Mouse (Mus musculus) bone marrow, adult 2 months (tissue): ENCODE results near the gene Mns1. TPM values are rescaled to one million over a fixed set of nuclear protein-coding genes. Genes with fewer than 3 reads are reported as not detected.
A peak's percentile ranks its signal among the peaks of the same experiment; 100 is the strongest.

Experiments
- H3K27ac ChIP-seq: fragments of 200-500 bp; 2 replicates; pipeline ENCODE4 v1.5.1; 2012; ENCODE audit warnings: low read depth, mild to moderate bottlenecking, control low read depth, inconsistent platforms, low read length; ENCODE audit not compliant: control insufficient read depth, poor library complexity, insufficient read depth
- H3K4me1 ChIP-seq: fragments of 200-500 bp; 2 replicates; pipeline ENCODE4 v1.6.1; 2011; ENCODE audit warnings: low read length; ENCODE audit not compliant: control insufficient read depth, insufficient read depth
- H3K4me3 ChIP-seq: fragments of 200-500 bp; replicated peaks from 2 replicates; pipeline ENCODE3; 2011; ENCODE audit warnings: mild to moderate bottlenecking, low read depth, low read length, control low read depth; ENCODE audit not compliant: control insufficient read depth
- CTCF ChIP-seq: fragments of 200-500 bp; IDR thresholded peaks from 2 replicates; pipeline ENCODE4 v1.5.1; 2011; ENCODE audit warnings: low read length, control low read depth; ENCODE audit not compliant: control insufficient read depth, insufficient read depth
- POLR2A ChIP-seq: fragments of 200-500 bp; IDR thresholded peaks from 2 replicates; pipeline ENCODE4 v1.6.1; 2011; ENCODE audit warnings: low read depth, mild to moderate bottlenecking, control low read depth, low read length, borderline replicate concordance; ENCODE audit not compliant: control insufficient read depth
- WGBS: fragments of 180-500 bp; shearing (Covaris S2); methylation state at CpG from one replicate; pipeline ENCODE4 v1.1.7; 2018; 5-methylcytosine and 5-hydroxymethylcytosine counted together
- polyA plus RNA-seq: library from polyadenylated mRNA; stranded (reverse); fragments of >200 nt; gene quantifications from 2 replicates; pipeline ENCODE4 v1.2.4, GENCODE M21; 2011; ENCODE audit warnings: low replicate concordance; ENCODE audit not compliant: missing spikeins, insufficient read depth, insufficient read length

Mns1 gene
- polyA plus RNA-seq, 1 experiment = 66.3 TPM

DNA sequence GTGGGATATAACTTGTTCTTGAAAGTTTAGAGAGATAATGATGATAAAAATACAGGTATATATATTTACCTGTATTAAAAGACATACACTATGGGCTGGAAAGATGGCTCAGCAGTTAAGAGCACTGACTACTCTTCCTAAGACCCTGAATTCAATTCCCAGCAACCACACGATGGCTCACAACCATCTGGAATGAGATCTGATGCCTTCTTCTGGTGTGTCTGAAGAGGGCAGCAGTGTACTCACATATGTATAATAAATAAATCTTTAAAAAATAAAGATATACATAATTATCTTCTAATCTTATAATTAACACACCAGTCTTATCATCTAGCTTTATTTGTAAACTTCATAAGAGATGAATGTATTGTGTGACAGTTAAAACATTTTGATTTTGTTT lies 18.6 kb downstream of the Mns1 start:
- TF ChIP-seq POLR2A (no peak), CTCF (no peak)
- 40% methylated on average over 1 of the region's 1 CpGs for WGBS
- no peak overlapping the region for H3K27ac ChIP-seq
- peaks cover 2% of the 10 kb centered on the region for H3K4me1 ChIP-seq
- no peak overlapping the region for H3K4me3 ChIP-seq

DNA sequence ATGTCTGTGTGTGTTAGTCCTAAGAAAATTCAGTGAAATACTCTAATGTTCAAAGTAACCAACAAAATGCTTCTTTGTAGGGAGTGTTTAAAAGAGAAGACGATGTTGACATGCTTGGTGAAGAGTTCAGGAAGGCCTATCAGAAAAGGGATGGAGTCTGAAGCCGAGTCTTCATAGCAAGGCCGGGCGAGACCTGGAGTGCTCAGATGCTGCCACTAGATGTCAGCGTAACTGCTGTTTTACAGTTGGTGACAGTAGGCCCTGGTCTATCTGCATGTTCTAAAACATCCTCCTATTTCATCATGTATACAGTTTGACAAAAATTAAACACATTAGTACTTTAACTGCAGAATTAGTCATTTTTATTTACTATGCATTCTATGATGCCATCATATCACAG lies 20.4 kb downstream of the Mns1 start:
- TF ChIP-seq CTCF = peak; percentile 89
- no peak for TF ChIP-seq POLR2A
- H3K4me3 ChIP-seq = no peak overlapping the region
- peaks cover 2% of the 10 kb centered on the region for H3K4me1 ChIP-seq
- WGBS = 11% methylated on average over 5 of the region's 5 CpGs
- no peak overlapping the region for H3K27ac ChIP-seq

GRCm38 (mm10) chr9:72459703-72460102 lies 21.9 kb downstream of the Mns1 start:
- TF ChIP-seq CTCF (no peak), POLR2A (no peak)
- Histone ChIP-seq H3K4me3 (no peak overlapping the region), H3K4me1 (peaks cover 2% of the 10 kb centered on the region), H3K27ac (no peak overlapping the region)
- WGBS = 85% methylated on average over 3 of the region's 3 CpGs

DNA sequence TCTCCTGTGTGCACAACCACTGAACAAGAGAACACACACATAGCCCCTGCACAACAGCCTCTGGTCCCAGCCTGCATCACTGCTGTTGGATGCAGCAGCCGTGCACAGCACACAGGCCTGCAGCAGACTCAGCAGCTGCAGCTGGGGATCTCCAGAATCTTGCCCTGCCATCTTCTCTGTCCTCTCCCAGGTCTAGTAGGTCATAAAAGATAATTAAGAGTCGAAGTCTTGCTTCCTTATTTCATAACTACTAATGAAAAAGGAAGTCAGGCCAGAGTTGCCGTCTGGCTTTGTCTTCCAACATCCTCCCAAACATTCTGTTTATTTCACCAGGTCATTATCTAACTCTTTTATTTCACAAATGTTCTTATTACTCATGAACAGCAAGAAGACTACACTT lies 23.0 kb downstream of the Mns1 start:
- TF ChIP-seq CTCF (no peak), POLR2A (no peak)
- Histone ChIP-seq H3K4me3 (no peak overlapping the region), H3K4me1 (peaks cover 3% of the 10 kb centered on the region), H3K27ac (0 out of 2 replicates have a peak overlapping the region, but pooled peaks have one; percentile 12)
- WGBS = 16% methylated on average over 3 of the region's 3 CpGs

DNA sequence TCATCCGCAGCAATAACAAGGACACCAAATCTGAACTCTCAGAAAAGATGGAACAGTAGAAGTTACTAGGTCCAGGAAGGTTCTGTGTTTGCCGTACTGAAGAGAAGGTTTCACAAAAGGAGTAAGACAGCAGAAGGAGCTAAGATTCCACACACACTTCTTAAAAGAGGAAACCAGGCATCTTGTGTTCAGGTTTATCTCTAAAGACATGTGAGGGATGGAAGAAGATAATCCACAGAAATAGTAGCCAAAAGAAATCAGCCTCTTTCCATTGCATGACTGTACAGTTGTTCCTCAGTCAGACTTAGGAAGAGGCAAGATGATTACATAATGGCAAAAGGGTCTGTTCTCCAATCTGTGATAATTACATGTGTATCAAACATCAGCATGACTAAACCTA lies 24.6 kb downstream of the Mns1 start:
- no peak for TF ChIP-seq CTCF
- Histone ChIP-seq H3K27ac (no peak overlapping the region), H3K4me1 (peaks cover 6% of the 10 kb centered on the region), H3K4me3 (no peak overlapping the region)
- WGBS = 80% methylated on average over 2 of the region's 2 CpGs

DNA sequence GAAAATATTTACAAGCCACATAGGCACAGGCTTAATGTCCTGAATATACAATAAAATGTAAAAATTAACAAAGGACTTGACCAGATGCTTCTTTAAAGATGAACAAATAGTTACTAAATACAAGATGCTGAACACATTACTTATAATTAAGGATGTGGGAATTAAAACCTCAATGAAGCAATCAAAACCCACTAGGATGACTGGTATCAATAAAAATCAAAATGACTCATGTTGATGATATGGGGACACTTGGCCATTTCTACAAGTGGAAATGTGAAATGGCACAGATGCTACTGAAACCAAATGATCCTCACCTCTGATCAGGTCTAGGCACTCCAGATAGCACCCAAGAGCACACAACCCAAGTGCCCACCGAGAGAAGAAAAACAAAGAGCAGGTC lies 27.0 kb downstream of the Mns1 start:
- Histone ChIP-seq H3K4me1 (peaks cover 10% of the 10 kb centered on the region), H3K27ac (no peak overlapping the region), H3K4me3 (no peak overlapping the region)
- TF ChIP-seq POLR2A = no peak
- no peak for TF ChIP-seq CTCF
- 82% methylated on average over 1 of the region's 1 CpGs for WGBS

- Histone ChIP-seq H3K4me1 (peaks cover 8% of the 10 kb centered on the region; the same call in 1 of the 2 replicates), H3K4me3 (peak overlapping the region; percentile 21), H3K27ac (peak overlapping the region; percentile 70; the same call in 1 of the 2 replicates)
- no peak for TF ChIP-seq CTCF
- TF ChIP-seq POLR2A = no peak
- WGBS = 4% methylated on average over 4 of the region's 4 CpGs
These were observed 28.0 kb downstream of the Mns1 start for GRCm38 (mm10) chr9:72465754-72466181.

DNA sequence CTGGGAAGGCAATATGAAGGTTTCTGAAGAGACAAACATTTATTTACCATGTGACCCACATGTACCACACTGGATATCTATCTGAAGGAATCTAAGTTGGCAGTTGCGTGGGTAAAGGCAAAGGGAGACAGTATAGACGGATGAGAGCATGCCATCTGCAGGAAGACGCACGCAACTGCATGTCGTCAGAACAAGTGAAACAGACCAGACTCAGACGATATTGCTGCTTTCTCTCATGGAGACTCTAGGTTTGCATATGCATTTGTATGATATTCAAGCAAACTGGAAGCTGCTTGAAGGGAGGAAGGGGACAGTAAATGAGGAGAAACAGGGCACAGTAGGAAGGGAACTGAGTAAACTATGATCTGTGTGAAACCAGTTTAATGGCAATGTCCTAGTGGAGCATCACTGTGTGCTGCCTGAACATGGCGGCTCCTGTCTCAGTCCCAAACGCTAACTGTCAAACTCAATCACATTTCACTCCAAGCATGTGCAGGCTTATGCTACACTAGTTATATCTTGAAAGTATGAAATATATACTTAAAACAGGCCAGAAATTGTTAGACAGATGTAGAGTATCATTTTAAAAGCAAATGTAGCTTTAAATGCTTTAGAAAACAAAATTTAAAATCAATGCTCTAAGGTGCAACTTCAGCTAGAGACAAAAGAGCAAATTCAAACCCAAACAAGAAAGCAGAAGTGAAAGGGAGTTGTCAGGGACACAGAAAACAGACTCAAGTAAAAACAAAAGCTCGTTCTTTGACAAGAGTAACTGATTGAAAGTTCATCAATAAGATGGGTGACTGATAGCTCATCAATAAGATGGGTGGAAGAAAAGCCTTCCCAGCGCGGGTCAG lies 30.0 kb downstream of the Mns1 start:
- TF ChIP-seq CTCF = peak; percentile 86
- no peak for TF ChIP-seq POLR2A
- 33% methylated on average over 11 of the region's 11 CpGs for WGBS
- no peak overlapping the region for H3K4me3 ChIP-seq
- H3K4me1 ChIP-seq = peaks cover 8% of the 10 kb centered on the region; the same call in 1 of the 2 replicates
- peak overlapping the region; percentile 36 for H3K27ac ChIP-seq

- TF ChIP-seq POLR2A = no peak
- TF ChIP-seq CTCF = no peak
- H3K27ac ChIP-seq = peak overlapping the region; percentile 70
- H3K4me1 ChIP-seq = peaks cover 8% of the 10 kb centered on the region; the same call in 1 of the 2 replicates
- no peak overlapping the region for H3K4me3 ChIP-seq
- 88% methylated on average over 10 of the region's 10 CpGs for whole genome bisulfite sequencing
These were observed 30.8 kb downstream of the Mns1 start for GRCm38 (mm10) chr9:72468616-72469015.
